Mouse (Mus musculus) neural tube, embryonic 13.5 days (tissue): Measurements from ENCODE around the gene Ppp1r13l. TPM values are rescaled to one million over a fixed set of nuclear protein-coding genes. Genes with fewer than 3 reads are reported as not detected.

Experiments
- ATAC-seq: fragments of 200-750 bp; cut with Nextera tagmentation; 2 replicates; pipeline ENCODE4 v1.8.0; 2017; ENCODE audit warnings: low read depth, mild to moderate bottlenecking, moderate TSS enrichment, moderate library complexity
- H3K27ac ChIP-seq: fragments of 300-500 bp; sonication (generic); replicated peaks from 2 replicates; pipeline ENCODE4 v1.5.1; 2015; ENCODE audit warnings: moderate library complexity, mild to moderate bottlenecking, inconsistent platforms
- H3K27me3 ChIP-seq: fragments of 300-500 bp; sonication (generic); 2 replicates; pipeline ENCODE4 v1.6.1; 2015; ENCODE audit warnings: mild to moderate bottlenecking, inconsistent platforms
- H3K36me3 ChIP-seq: fragments of 300-500 bp; sonication (generic); 2 replicates; pipeline ENCODE4 v1.6.1; 2015; ENCODE audit warnings: mild to moderate bottlenecking, inconsistent platforms
- H3K4me1 ChIP-seq: fragments of 300-500 bp; sonication (generic); replicated peaks from 2 replicates; pipeline ENCODE4 v1.6.1; 2015; ENCODE audit warnings: inconsistent platforms
- H3K4me2 ChIP-seq: fragments of 300-500 bp; sonication (generic); 2 replicates; pipeline ENCODE4 v1.6.1; 2015; ENCODE audit warnings: inconsistent platforms, mild to moderate bottlenecking, moderate library complexity
- H3K4me3 ChIP-seq: fragments of 300-500 bp; sonication (generic); 2 replicates; pipeline ENCODE4 v1.5.1; 2015; ENCODE audit warnings: mild to moderate bottlenecking, inconsistent platforms
- H3K9ac ChIP-seq: fragments of 300-500 bp; sonication (generic); 2 replicates; pipeline ENCODE4 v1.6.1; 2015; ENCODE audit warnings: moderate library complexity, mild to moderate bottlenecking, inconsistent platforms
- H3K9me3 ChIP-seq: fragments of 300-500 bp; sonication (generic); 2 replicates; pipeline ENCODE4 v1.6.1; 2016; ENCODE audit warnings: inconsistent platforms
- WGBS: fragments of 180-500 bp; shearing (Covaris S2); methylation state at CpG from one replicate; pipeline ENCODE4 v1.1.7; 2015; 5-methylcytosine and 5-hydroxymethylcytosine counted together
- microRNA counts: library from miRNA; unstranded; fragments of <30 nt; microRNA quantifications from one replicate; lab custom pipeline; 2016
- microRNA-seq: library from miRNA; unstranded; fragments of <30 nt; microRNA quantifications from one replicate; pipeline ENCODE4, GENCODE M21; 2016
- polyA plus RNA-seq: library from polyadenylated mRNA; unstranded; fragments of >200 nt; fragmentation: Nextera tagmentation; extraction: Ambion mirVana; gene quantifications from 2 replicates; pipeline ENCODE4 v1.2.1, GENCODE M21; 2015

The Ppp1r13l gene
- polyA plus RNA-seq, 1 experiment from 2014 or later = 1.2 TPM

- Histone ChIP-seq H3K27me3 (peaks cover 16% of the 10 kb centered on the region; the same call in 1 of the 2 replicates), H3K36me3 (peaks cover 70% of the 10 kb centered on the region), H3K27ac (no peak overlapping the region), H3K4me1 (0 out of 2 replicates have a peak, but pooled peaks cover 8% of the 10 kb centered on the region), H3K9ac (no peak overlapping the region), H3K4me3 (no peak overlapping the region), H3K9me3 (no peaks in the 10 kb centered on the region), H3K4me2 (no peak overlapping the region)
- WGBS = 82% methylated on average over 6 of the region's 6 CpGs
- ATAC-seq = no peak
These were observed 66.8 kb downstream of the Ppp1r13l start for GRCm38 (mm10) chr7:19426349-19426748.

- Histone ChIP-seq H3K27ac (no peak overlapping the region), H3K4me1 (0 out of 2 replicates have a peak, but pooled peaks cover 5% of the 10 kb centered on the region), H3K36me3 (peaks cover 76% of the 10 kb centered on the region), H3K27me3 (peaks cover 15% of the 10 kb centered on the region; the same call in 1 of the 2 replicates), H3K4me2 (no peak overlapping the region), H3K4me3 (no peak overlapping the region), H3K9ac (no peak overlapping the region), H3K9me3 (no peaks in the 10 kb centered on the region)
- 0 out of 2 replicates have a peak, but pooled peaks have one; percentile 4 for ATAC-seq
- 83% methylated on average over 6 of the region's 6 CpGs for WGBS
These were observed 67.3 kb downstream of the Ppp1r13l start for GRCm38 (mm10) chr7:19426888-19427287.

MicroRNAs within 50 kb of the gene (microRNA counts, 519-probe panel; counts per million panel counts)
- not detected for microRNA mmu-miR-343 (lab: Ali Mortazavi, UCI)

Small RNAs within 50 kb of the gene (microRNA-seq; reads per million reads assigned to microRNA genes)
- gene Mir343 = not detected

Other genes with a start within 250 kb of the Ppp1r13l start
- 2.1 and 2.3 TPM in 2 replicates for gene Gm4969, start 241.4 kb upstream of the Ppp1r13l start, polyA plus RNA-seq
- gene Fbxo46, start 239.9 kb upstream of the Ppp1r13l start, polyA plus RNA-seq = 17.7 and 18.1 TPM in 2 replicates
- gene Qpctl, start 210.5 kb upstream of the Ppp1r13l start, polyA plus RNA-seq = 21.7 and 22.2 TPM in 2 replicates
- gene Snrpd2, start 210.0 kb upstream of the Ppp1r13l start, polyA plus RNA-seq = 108 and 118 TPM in 2 replicates
- gene Gipr, start 193.6 kb upstream of the Ppp1r13l start, polyA plus RNA-seq = 1.3 and 1.4 TPM in 2 replicates
- gene Eml2, start 183.3 kb upstream of the Ppp1r13l start, polyA plus RNA-seq = 6.8 and 8.1 TPM in 2 replicates
- 2.0 and 2.6 TPM in 2 replicates for gene Gpr4, start 147.2 kb upstream of the Ppp1r13l start, polyA plus RNA-seq
- gene Opa3, start 131.4 kb upstream of the Ppp1r13l start, polyA plus RNA-seq = 38.7 and 39.9 TPM in 2 replicates
- gene Vasp, start 87.9 kb upstream of the Ppp1r13l start, polyA plus RNA-seq = 41.2 and 46.3 TPM in 2 replicates
- gene Ppm1n, start 79.7 kb upstream of the Ppp1r13l start, polyA plus RNA-seq = 0.41 and 0.59 TPM in 2 replicates
- 103 and 117 TPM in 2 replicates for gene Rtn2, start 77.1 kb upstream of the Ppp1r13l start, polyA plus RNA-seq
- 0.06 and 0.19 TPM in 2 replicates for gene Fosb, start 49.7 kb upstream of the Ppp1r13l start, polyA plus RNA-seq
- gene Ercc1, start 15.0 kb upstream of the Ppp1r13l start, polyA plus RNA-seq = 90.7 and 96.1 TPM in 2 replicates
- 19.8 and 21.1 TPM in 2 replicates for gene Cd3eap, start 266 bp upstream of the Ppp1r13l start, polyA plus RNA-seq
- gene Ercc2, start 22.3 kb downstream of the Ppp1r13l start, polyA plus RNA-seq = 18.6 and 20.5 TPM in 2 replicates
- gene Klc3, start 44.4 kb downstream of the Ppp1r13l start, polyA plus RNA-seq = 4.0 and 5.3 TPM in 2 replicates
- 1.1 and 1.3 TPM in 2 replicates for gene Ckm, start 45.0 kb downstream of the Ppp1r13l start, polyA plus RNA-seq
- gene Mark4, start 99.1 kb downstream of the Ppp1r13l start, polyA plus RNA-seq = 14.9 and 16.1 TPM in 2 replicates
- gene Exoc3l2, start 103.6 kb downstream of the Ppp1r13l start, polyA plus RNA-seq = 0.32 and 0.52 TPM in 2 replicates
- 3.5 and 3.6 TPM in 2 replicates for gene Bloc1s3, start 148.6 kb downstream of the Ppp1r13l start, polyA plus RNA-seq
- 46.4 and 49.0 TPM in 2 replicates for gene Trappc6a, start 148.6 kb downstream of the Ppp1r13l start, polyA plus RNA-seq
- 0.14 TPM in 1 of 2 replicates, not detected in the other for gene Nkpd1, start 158.1 kb downstream of the Ppp1r13l start, polyA plus RNA-seq
- gene Ppp1r37, start 203.3 kb downstream of the Ppp1r13l start, polyA plus RNA-seq = 32.7 and 36.5 TPM in 2 replicates
- 0.40 TPM in 1 of 2 replicates, not detected in the other for gene Zfp296, start 217.5 kb downstream of the Ppp1r13l start, polyA plus RNA-seq
- 153 and 159 TPM in 2 replicates for gene Gemin7, start 217.8 kb downstream of the Ppp1r13l start, polyA plus RNA-seq
- gene Clasrp, start 244.7 kb downstream of the Ppp1r13l start, polyA plus RNA-seq = 52.9 and 61.6 TPM in 2 replicates